Mouse (Mus musculus) MEL (cell line): Measurements from ENCODE around the gene Mpc1. TPM values are rescaled to one million over a fixed set of nuclear protein-coding genes. Genes with fewer than 3 reads are reported as not detected.

Experiments
- DNase-seq: peaks from one replicate; pipeline ENCODE4 v3.0.0; 2011; ENCODE audit warnings: low read depth, low spot score
- H3K27ac ChIP-seq: 2 replicates; pipeline ENCODE4 v1.5.1; 2012; ENCODE audit warnings: low read depth, mild to moderate bottlenecking, control low read depth, low read length, moderate library complexity; ENCODE audit not compliant: control insufficient read depth
- H3K27me3 ChIP-seq, 2 experiments: fragments of 150-350 bp in 1 of 2; sonication (generic) in 1 of 2; 2 replicates each; pipeline ENCODE4 v1.6.1; 2012; ENCODE audit warnings: low read length in 2 of 2, mild to moderate bottlenecking in 2 of 2, improper control_type of control experiment in 1 of 2, moderate library complexity in 1 of 2; ENCODE audit not compliant: insufficient read depth in 2 of 2, control insufficient read depth in 1 of 2
- H3K36me3 ChIP-seq, 2 experiments: 2 replicates each; pipeline ENCODE4 v1.6.1; 2012 to 2014; ENCODE audit warnings: low read length in 2 of 2, improper control_type of control experiment in 1 of 2, inconsistent platforms in 1 of 2, mild to moderate bottlenecking in 1 of 2; ENCODE audit not compliant: insufficient read depth in 2 of 2, control insufficient read depth in 1 of 2
- H3K4me1 ChIP-seq, 2 experiments: fragments of 150-350 bp in 1 of 2; sonication (generic) in 1 of 2; 2 replicates each; pipeline ENCODE4 v1.6.1; 2012; ENCODE audit warnings: low read length in 2 of 2, improper control_type of control experiment in 1 of 2, mild to moderate bottlenecking in 1 of 2; ENCODE audit not compliant: insufficient read depth in 2 of 2, control insufficient read depth in 1 of 2
- H3K4me3 ChIP-seq, 2 experiments: fragments of 150-350 bp in 1 of 2; sonication (generic) in 1 of 2; 2 replicates each; pipeline ENCODE4 v1.5.1; 2012; ENCODE audit warnings: low read depth in 2 of 2, low read length in 2 of 2, mild to moderate bottlenecking in 2 of 2, moderate library complexity in 2 of 2, control low read depth in 1 of 2, improper control_type of control experiment in 1 of 2; ENCODE audit not compliant: control insufficient read depth in 1 of 2, insufficient read depth in 1 of 2
- H3K79me2 ChIP-seq: 2 replicates; pipeline ENCODE4 v1.6.1; 2012; ENCODE audit warnings: mild to moderate bottlenecking, low read length, moderate library complexity; ENCODE audit not compliant: control insufficient read depth, poor library complexity, insufficient read depth
- H3K9ac ChIP-seq: 2 replicates; pipeline ENCODE4 v1.6.1; 2012; ENCODE audit warnings: low read depth, mild to moderate bottlenecking, control low read depth, low read length, moderate library complexity; ENCODE audit not compliant: control insufficient read depth, poor library complexity, severe bottlenecking
- H3K9me3 ChIP-seq: fragments of 150-350 bp; sonication (generic); replicated peaks from 2 replicates; pipeline ENCODE4 v1.6.1; 2012; ENCODE audit warnings: mild to moderate bottlenecking, low read length, improper control_type of control experiment, moderate library complexity; ENCODE audit not compliant: insufficient read depth
- BHLHE40 ChIP-seq: IDR thresholded peaks from 2 replicates; pipeline ENCODE4 v1.6.1; 2012; ENCODE audit warnings: low read depth, mild to moderate bottlenecking, inconsistent platforms, low read length, improper control_type of control experiment, borderline replicate concordance
- CHD1 ChIP-seq: IDR thresholded peaks from 2 replicates; pipeline ENCODE4 v1.6.1; 2012; ENCODE audit warnings: low read depth, mild to moderate bottlenecking, inconsistent platforms, low read length, improper control_type of control experiment
- CHD2 ChIP-seq: IDR thresholded peaks from 2 replicates; pipeline ENCODE4 v1.6.1; 2011; ENCODE audit warnings: low read length, improper control_type of control experiment
- CTCF ChIP-seq, 3 experiments: IDR thresholded peaks in 2 of 3; conservative IDR thresholded peaks in 1 of 3; 2 replicates each; pipeline ENCODE4 v1.5.1; 2011 to 2012; ENCODE audit warnings: low read length in 3 of 3, low read depth in 2 of 3, mild to moderate bottlenecking in 2 of 3, improper control_type of control experiment in 1 of 3, inconsistent platforms in 1 of 3, mixed read lengths in 1 of 3, moderate library complexity in 1 of 3; ENCODE audit not compliant: control insufficient read depth in 1 of 3, insufficient read depth in 1 of 3, poor library complexity in 1 of 3, severe bottlenecking in 1 of 3
- E2F4 ChIP-seq: IDR thresholded peaks from 2 replicates; pipeline ENCODE4 v1.6.1; 2011; ENCODE audit warnings: low read depth, low read length, improper control_type of control experiment, borderline replicate concordance
- ELF1 ChIP-seq: IDR thresholded peaks from 2 replicates; pipeline ENCODE4 v1.6.1; 2014; ENCODE audit warnings: low read depth, mild to moderate bottlenecking, inconsistent platforms, low read length, improper control_type of control experiment, moderate library complexity
- EP300 ChIP-seq, 2 experiments: IDR thresholded peaks; 2 replicates each; pipeline ENCODE4 v1.6.1; 2011; ENCODE audit warnings: improper control_type of control experiment in 2 of 2, low read length in 2 of 2, low read depth in 1 of 2, mild to moderate bottlenecking in 1 of 2
- ETS1 ChIP-seq: IDR thresholded peaks from 2 replicates; pipeline ENCODE4 v1.6.1; 2012; ENCODE audit warnings: low read depth, mild to moderate bottlenecking, inconsistent platforms, low read length, improper control_type of control experiment, moderate library complexity
- GABPA ChIP-seq: IDR thresholded peaks from 2 replicates; pipeline ENCODE4 v1.6.1; 2012; ENCODE audit warnings: low read depth, mild to moderate bottlenecking, inconsistent platforms, low read length, improper control_type of control experiment, moderate library complexity
- GATA1 ChIP-seq: IDR thresholded peaks from 2 replicates; pipeline ENCODE4 v1.6.1; 2011; ENCODE audit warnings: low read depth, low read length, improper control_type of control experiment
- HCFC1 ChIP-seq: IDR thresholded peaks from 2 replicates; pipeline ENCODE4 v1.6.1; 2012; ENCODE audit warnings: low read depth, mild to moderate bottlenecking, inconsistent platforms, low read length, improper control_type of control experiment, moderate library complexity
- JUND ChIP-seq: IDR thresholded peaks from 2 replicates; pipeline ENCODE4 v1.6.1; 2011; ENCODE audit warnings: low read depth, mild to moderate bottlenecking, improper control_type of control experiment, low read length
- KAT2A ChIP-seq: conservative IDR thresholded peaks from 2 replicates; pipeline ENCODE4 v1.6.1; 2012; ENCODE audit warnings: low read depth, low read length, improper control_type of control experiment, inconsistent platforms
- MAX ChIP-seq: IDR thresholded peaks from 2 replicates; pipeline ENCODE4 v1.6.1; 2011; ENCODE audit warnings: low read length, improper control_type of control experiment
- MAZ ChIP-seq: IDR thresholded peaks from 2 replicates; pipeline ENCODE4 v1.6.1; 2012; ENCODE audit warnings: low read depth, mild to moderate bottlenecking, inconsistent platforms, low read length, improper control_type of control experiment
- MEF2A ChIP-seq: IDR thresholded peaks from 2 replicates; pipeline ENCODE4 v1.6.1; 2014; ENCODE audit warnings: low read depth, mild to moderate bottlenecking, inconsistent platforms, low read length, improper control_type of control experiment; ENCODE audit not compliant: poor library complexity, insufficient replicate concordance, severe bottlenecking; ENCODE audit errors: extremely low read depth
- MXI1 ChIP-seq: IDR thresholded peaks from 2 replicates; pipeline ENCODE4 v1.6.1; 2011; ENCODE audit warnings: mild to moderate bottlenecking, low read depth, low read length, improper control_type of control experiment
- MYB ChIP-seq: IDR thresholded peaks from 2 replicates; pipeline ENCODE4 v1.6.1; 2011; ENCODE audit warnings: mild to moderate bottlenecking, low read depth, low read length, improper control_type of control experiment
- MYC ChIP-seq: IDR thresholded peaks from 2 replicates; pipeline ENCODE4 v1.6.1; 2011; ENCODE audit warnings: low read depth, mild to moderate bottlenecking, low read length, improper control_type of control experiment, moderate library complexity
- NELFE ChIP-seq: IDR thresholded peaks from 2 replicates; pipeline ENCODE4 v1.6.1; 2011; ENCODE audit warnings: low read depth, low read length, improper control_type of control experiment
- NRF1 ChIP-seq: IDR thresholded peaks from 2 replicates; pipeline ENCODE4 v1.6.1; 2014; ENCODE audit warnings: low read depth, mild to moderate bottlenecking, inconsistent platforms, low read length, improper control_type of control experiment, moderate library complexity; ENCODE audit not compliant: poor library complexity, insufficient read depth, severe bottlenecking
- POLR2AphosphoS2 ChIP-seq: IDR thresholded peaks from 2 replicates; pipeline ENCODE4 v1.6.1; 2011; ENCODE audit warnings: low read length, improper control_type of control experiment
- POLR2AphosphoS5 ChIP-seq: IDR thresholded peaks from 2 replicates; pipeline ENCODE4 v1.6.1; 2012; ENCODE audit warnings: low read depth, borderline replicate concordance, mild to moderate bottlenecking, inconsistent platforms, low read length, moderate library complexity, mixed read lengths
- RAD21 ChIP-seq: IDR thresholded peaks from 2 replicates; pipeline ENCODE4 v1.6.1; 2011; ENCODE audit warnings: mild to moderate bottlenecking, low read depth, low read length, improper control_type of control experiment
- RCOR1 ChIP-seq: IDR thresholded peaks from 2 replicates; pipeline ENCODE4 v1.6.1; 2012; ENCODE audit warnings: low read depth, mild to moderate bottlenecking, inconsistent platforms, low read length, improper control_type of control experiment
- SIN3A ChIP-seq: IDR thresholded peaks from 2 replicates; pipeline ENCODE4 v1.6.1; 2012; ENCODE audit warnings: low read length, improper control_type of control experiment, inconsistent platforms
- SMC3 ChIP-seq: IDR thresholded peaks from 2 replicates; pipeline ENCODE4 v1.6.1; 2011; ENCODE audit warnings: low read depth, low read length, improper control_type of control experiment
- TAL1 ChIP-seq: IDR thresholded peaks from 2 replicates; pipeline ENCODE4 v1.6.1; 2012; ENCODE audit warnings: mild to moderate bottlenecking, inconsistent platforms, low read length, moderate library complexity, mixed read lengths
- TBP ChIP-seq: IDR thresholded peaks from 2 replicates; pipeline ENCODE4 v1.8.0; 2011; ENCODE audit warnings: low read depth, low read length, improper control_type of control experiment
- TCF12 ChIP-seq: IDR thresholded peaks from 2 replicates; pipeline ENCODE4 v1.6.1; 2014; ENCODE audit warnings: low read depth, mild to moderate bottlenecking, inconsistent platforms, low read length, improper control_type of control experiment, moderate library complexity
- UBTF ChIP-seq: IDR thresholded peaks from 2 replicates; pipeline ENCODE4 v1.6.1; 2012; ENCODE audit warnings: low read depth, mild to moderate bottlenecking, inconsistent platforms, low read length, improper control_type of control experiment, moderate library complexity, borderline replicate concordance; ENCODE audit not compliant: insufficient read depth
- USF1 ChIP-seq: IDR thresholded peaks from 2 replicates; pipeline ENCODE4 v1.6.1; 2014; ENCODE audit warnings: low read depth, mild to moderate bottlenecking, inconsistent platforms, low read length, improper control_type of control experiment, moderate library complexity
- USF2 ChIP-seq, 2 experiments: IDR thresholded peaks; 2 replicates each; pipeline ENCODE4 v1.6.1; 2011 to 2012; ENCODE audit warnings: improper control_type of control experiment in 2 of 2, low read length in 2 of 2, borderline replicate concordance in 1 of 2, inconsistent platforms in 1 of 2, low read depth in 1 of 2, mild to moderate bottlenecking in 1 of 2; ENCODE audit not compliant: insufficient read depth in 1 of 2
- ZC3H11A ChIP-seq: IDR thresholded peaks from 2 replicates; pipeline ENCODE4 v1.6.1; 2012; ENCODE audit warnings: low read depth, mild to moderate bottlenecking, inconsistent platforms, low read length, improper control_type of control experiment
- ZKSCAN1 ChIP-seq: IDR thresholded peaks from 2 replicates; pipeline ENCODE4 v1.6.1; 2012; ENCODE audit warnings: low read depth, mild to moderate bottlenecking, inconsistent platforms, low read length, improper control_type of control experiment, moderate library complexity
- ZMIZ1 ChIP-seq: IDR thresholded peaks from 2 replicates; pipeline ENCODE4 v1.6.1; 2012; ENCODE audit warnings: low read depth, mild to moderate bottlenecking, inconsistent platforms, low read length, improper control_type of control experiment, moderate library complexity
- ZNF384 ChIP-seq: IDR thresholded peaks from 2 replicates; pipeline ENCODE4 v1.6.1; 2012; ENCODE audit warnings: low read depth, mild to moderate bottlenecking, inconsistent platforms, low read length, improper control_type of control experiment
- polyA plus RNA-seq, 2 experiments: library from polyadenylated mRNA; stranded (reverse) in 1 of 2; unstranded in 1 of 2; fragments of >175 nt in 1 of 2; fragments of >200 nt in 1 of 2; gene quantifications; 2 replicates each; pipeline versions ENCODE4 v1.2.1 to v1.2.4; 2012; ENCODE audit warnings: low replicate concordance in 2 of 2, low read depth in 1 of 2; ENCODE audit not compliant: insufficient read length in 2 of 2, insufficient read depth in 1 of 2, missing spikeins in 1 of 2
- total RNA-seq: library from RNA; depleted of rRNA; stranded (reverse); fragments of 300-350 nt; gene quantifications from 2 replicates; pipeline ENCODE4 v1.2.3, GENCODE M21; 2012

The Mpc1 gene
- total and polyA plus RNA-seq, 3 experiments: 56.2 to 89.6 TPM; not detected in 1

- DNase-seq: peak; percentile 65
- Histone ChIP-seq H3K27ac (no peak overlapping the region), H3K4me1 (no peaks in the 10 kb centered on the region), H3K36me3 (no peaks in the 10 kb centered on the region; a peak in 1 of 4 replicates), H3K9ac (no peak overlapping the region), H3K27me3 (no peaks in the 10 kb centered on the region), H3K4me3 (no peak overlapping the region), H3K79me2 (no peaks in the 10 kb centered on the region), H3K9me3 (no peaks in the 10 kb centered on the region)
- TF ChIP-seq MAX (peak; percentile 51; the same call in 1 of the 2 replicates), MEF2A (no peak), RCOR1 (no peak), HCFC1 (no peak), CHD2 (no peak), BHLHE40 (no peak), USF1 (no peak), CHD1 (no peak), E2F4 (no peak), ZMIZ1 (no peak), MXI1 (no peak), ZNF384 (no peak), ELF1 (no peak), SMC3 (peak; percentile 71), TCF12 (no peak), KAT2A (no peak), ZC3H11A (peak; percentile 10; the same call in 1 of the 2 replicates), ETS1 (no peak), MAZ (no peak), TBP (no peak), RAD21 (peak; percentile 41), POLR2AphosphoS2 (no peak), CTCF (IDR thresholded peaks at IDR 0.05 in 2 of 3, conservative IDR thresholded peaks at IDR 0.05 in 1 of 3; ENCODE audit: control insufficient read depth in 1 of 3, insufficient read depth in 1 of 3, low read depth in 2 of 3, low read length in 3 of 3, poor library complexity in 1 of 3, severe bottlenecking in 1 of 3) (peak; percentile 67 to 81 (median 72)), NRF1 (no peak), UBTF (no peak), JUND (no peak), EP300 (IDR thresholded peaks at IDR 0.05; ENCODE audit: low read depth in 1 of 2, low read length in 2 of 2) (no peak), MYC (peak; percentile 81), GATA1 (no peak), TAL1 (no peak), SIN3A (no peak), POLR2AphosphoS5 (no peak), ZKSCAN1 (no peak), GABPA (no peak), MYB (no peak), NELFE (no peak), USF2 (IDR thresholded peaks at IDR 0.05; ENCODE audit: borderline replicate concordance in 1 of 2, insufficient read depth in 1 of 2, low read depth in 1 of 2, low read length in 2 of 2) (no peak)
Observed at GRCm38 (mm10) chr17:8328511-8329174, 45.9 kb downstream of the Mpc1 start.
